Mouse (Mus musculus): Measurements from ENCODE around the gene Exoc3l4. TPM values are rescaled to one million over a fixed set of nuclear protein-coding genes. Genes with fewer than 3 reads are reported as not detected.

Exoc3l4 gene
- polyA plus RNA-seq, 1 experiment from 2014 or later = 2.0 TPM

- Histone ChIP-seq H3K4me1 (no peaks in the 10 kb centered on the region), H3K27me3 (no peaks in the 10 kb centered on the region), H3K4me2 (replicated peaks) (no peak overlapping the region), H3K9me3 (no peaks in the 10 kb centered on the region), H3K9ac (replicated peaks) (no peak overlapping the region), H3K4me3 (no peak overlapping the region), H3K27ac (replicated peaks) (no peak overlapping the region), H3K36me3 (no peaks in the 10 kb centered on the region)
- no peak for ATAC-seq (replicated peaks)
- WGBS = 89% methylated on average over 13 of the region's 13 CpGs
These were observed 30.8 kb upstream of the Exoc3l4 start for GRCm38 (mm10) chr12:111385883-111386641.

DNA sequence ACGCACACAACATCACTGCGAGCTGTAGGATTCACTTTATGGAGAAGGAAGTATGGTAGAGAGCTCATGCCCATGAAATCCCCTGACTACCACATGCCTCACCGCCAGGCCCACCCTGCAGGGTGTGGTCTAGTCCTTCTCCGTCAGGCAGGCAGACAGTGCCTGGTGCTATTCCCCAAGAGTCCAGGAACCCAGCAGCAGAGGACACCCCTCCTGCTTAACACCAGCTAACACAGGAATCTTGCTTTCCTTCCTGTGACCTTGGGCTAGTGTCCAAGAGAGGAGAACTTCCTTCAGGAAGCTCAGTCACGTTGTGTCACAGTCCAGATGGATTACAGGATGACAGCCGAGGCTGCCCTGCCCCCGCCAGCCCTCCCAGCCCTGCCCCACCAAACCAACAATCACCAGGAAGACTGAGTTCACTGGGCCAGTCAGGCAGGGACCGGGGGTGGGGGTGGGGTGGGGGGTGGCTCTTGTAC lies 30.1 kb upstream of the Exoc3l4 start:
- no peaks in the 10 kb centered on the region for H3K27me3 ChIP-seq
- H3K27ac ChIP-seq (replicated peaks) = no peak overlapping the region
- no peaks in the 10 kb centered on the region for H3K9me3 ChIP-seq
- no peak overlapping the region for H3K4me3 ChIP-seq
- no peak for ATAC-seq (replicated peaks)
- no peaks in the 10 kb centered on the region for H3K4me1 ChIP-seq
- WGBS = 72% methylated on average over 8 of the region's 8 CpGs
- H3K36me3 ChIP-seq = no peaks in the 10 kb centered on the region
- H3K4me2 ChIP-seq (replicated peaks) = no peak overlapping the region
- H3K9ac ChIP-seq (replicated peaks) = no peak overlapping the region

- no peaks in the 10 kb centered on the region for H3K4me1 ChIP-seq
- WGBS = 88% methylated on average over 4 of the region's 4 CpGs
- no peak overlapping the region for H3K9ac ChIP-seq (replicated peaks)
- no peaks in the 10 kb centered on the region for H3K27me3 ChIP-seq
- no peak overlapping the region for H3K4me2 ChIP-seq (replicated peaks)
- ATAC-seq (replicated peaks) = no peak
- no peaks in the 10 kb centered on the region for H3K36me3 ChIP-seq
- no peak overlapping the region for H3K4me3 ChIP-seq
- no peaks in the 10 kb centered on the region for H3K9me3 ChIP-seq
- H3K27ac ChIP-seq (replicated peaks) = no peak overlapping the region
These were observed 29.7 kb upstream of the Exoc3l4 start for GRCm38 (mm10) chr12:111387146-111387545.

DNA sequence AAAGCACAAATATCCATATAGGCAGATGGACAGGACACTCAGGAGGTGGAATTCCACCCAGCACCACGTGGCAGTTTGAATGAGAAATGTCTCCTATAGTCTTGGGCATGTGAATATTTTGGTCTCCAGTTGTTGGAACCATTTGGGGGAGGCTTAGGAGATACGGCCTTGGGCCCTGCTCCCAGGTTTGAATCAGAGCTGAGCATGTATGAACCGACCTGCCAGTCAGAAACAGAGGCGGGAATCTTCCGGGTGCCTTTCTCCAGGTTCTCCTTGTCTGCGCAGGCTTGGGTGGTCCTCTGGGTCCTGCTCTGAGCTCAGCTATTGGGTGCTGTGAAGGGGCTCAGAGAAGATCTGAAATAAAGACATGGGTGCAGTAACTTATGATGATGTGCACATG lies 22.8 kb upstream of the Exoc3l4 start:
- ATAC-seq (replicated peaks) = no peak
- Histone ChIP-seq H3K9ac (replicated peaks) (no peak overlapping the region), H3K27me3 (no peaks in the 10 kb centered on the region), H3K4me1 (no peaks in the 10 kb centered on the region), H3K4me3 (no peak overlapping the region), H3K27ac (replicated peaks) (no peak overlapping the region), H3K9me3 (no peaks in the 10 kb centered on the region), H3K36me3 (no peaks in the 10 kb centered on the region), H3K4me2 (replicated peaks) (no peak overlapping the region)
- 86% methylated on average over 6 of the region's 6 CpGs for WGBS

- Histone ChIP-seq H3K4me3 (no peak overlapping the region), H3K9me3 (no peaks in the 10 kb centered on the region), H3K27ac (replicated peaks) (no peak overlapping the region), H3K9ac (replicated peaks) (no peak overlapping the region), H3K4me1 (peaks cover 2% of the 10 kb centered on the region; the same call in 1 of the 2 replicates), H3K4me2 (replicated peaks) (no peak overlapping the region), H3K36me3 (no peaks in the 10 kb centered on the region), H3K27me3 (no peaks in the 10 kb centered on the region)
- no peak for ATAC-seq (replicated peaks)
- 68% methylated on average over 5 of the region's 5 CpGs for WGBS
These were observed 19.8 kb upstream of the Exoc3l4 start for GRCm38 (mm10) chr12:111396997-111397396.

- WGBS = 27% methylated on average over 15 of the region's 15 CpGs
- Histone ChIP-seq H3K9me3 (no peaks in the 10 kb centered on the region), H3K4me3 (no peak overlapping the region), H3K9ac (replicated peaks) (no peak overlapping the region), H3K27ac (replicated peaks) (no peak overlapping the region), H3K4me2 (replicated peaks) (no peak overlapping the region), H3K27me3 (0 out of 2 replicates have a peak, but pooled peaks cover 6% of the 10 kb centered on the region), H3K4me1 (peaks cover 3% of the 10 kb centered on the region), H3K36me3 (no peaks in the 10 kb centered on the region)
- peak; percentile 69; the same call in 1 of the 2 replicates for ATAC-seq (replicated peaks)
These were observed 15.2 kb upstream of the Exoc3l4 start for GRCm38 (mm10) chr12:111401454-111402184.

- ATAC-seq (replicated peaks) = no peak
- Histone ChIP-seq H3K9me3 (no peaks in the 10 kb centered on the region), H3K4me2 (replicated peaks) (no peak overlapping the region), H3K4me3 (no peak overlapping the region), H3K27me3 (peaks cover 10% of the 10 kb centered on the region), H3K4me1 (peaks cover 15% of the 10 kb centered on the region), H3K27ac (replicated peaks) (no peak overlapping the region), H3K9ac (replicated peaks) (no peak overlapping the region), H3K36me3 (no peaks in the 10 kb centered on the region)
- WGBS = 70% methylated on average over 10 of the region's 10 CpGs
These were observed 11.9 kb upstream of the Exoc3l4 start for GRCm38 (mm10) chr12:111404880-111405279.

DNA sequence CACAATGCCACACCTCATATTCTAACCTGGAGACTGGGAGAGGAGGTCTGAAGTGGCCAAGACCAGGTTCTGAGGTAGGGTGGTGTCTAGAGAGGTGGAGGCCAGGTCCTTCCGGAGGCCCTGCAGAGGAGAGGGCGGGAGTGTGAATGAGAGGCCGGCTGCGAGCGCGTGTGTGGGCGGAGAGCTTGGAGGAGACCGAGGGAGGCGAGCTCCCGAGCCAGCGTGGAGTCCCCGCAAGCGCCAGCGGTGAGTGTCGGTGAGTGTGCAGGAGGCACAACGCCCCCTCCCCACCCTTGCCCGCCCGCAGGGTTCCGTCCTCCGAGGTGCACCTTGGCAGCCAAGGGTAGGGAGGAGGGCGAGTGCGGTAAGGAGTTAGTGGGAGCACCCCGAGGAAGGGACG lies 10.2 kb upstream of the Exoc3l4 start, which contains the start of gene Lbhd2:
Gene Lbhd2, plus strand, starts transcription at position 188 of the 400 bp plus-strand sequence.
- Histone ChIP-seq H3K4me1 (peaks cover 19% of the 10 kb centered on the region), H3K27ac (replicated peaks) (no peak within 1 kb of the TSS), H3K4me2 (replicated peaks) (peak within 1 kb of the TSS; percentile 31), H3K36me3 (no peaks in the 10 kb centered on the region), H3K4me3 (no peak within 1 kb of the TSS), H3K9ac (replicated peaks) (no peak within 1 kb of the TSS), H3K27me3 (peaks cover 10% of the 10 kb centered on the region), H3K9me3 (no peaks in the 10 kb centered on the region)
- ATAC-seq (replicated peaks) = no peak
- 2% methylated on average over 24 of the region's 24 CpGs for WGBS

DNA sequence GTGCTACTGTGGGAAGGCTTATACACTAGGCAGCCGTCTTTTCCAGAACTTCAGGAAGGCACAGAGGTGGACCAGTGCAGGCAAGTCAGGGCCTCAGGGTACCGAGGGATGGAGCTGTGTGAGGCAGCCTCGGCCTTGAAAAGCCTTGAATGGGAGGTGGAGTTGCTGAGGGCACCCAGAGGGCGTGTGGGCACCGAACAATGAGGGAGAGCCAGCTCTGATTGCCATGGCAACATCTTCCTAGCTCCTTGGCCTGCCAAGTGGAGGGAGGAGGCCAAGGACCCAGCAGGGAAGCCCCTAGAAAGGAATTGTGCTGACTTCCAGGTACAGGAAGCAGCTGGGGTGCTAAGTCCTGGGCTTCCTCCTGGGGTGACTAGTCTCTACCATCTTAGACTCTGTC lies 7.2 kb upstream of the Exoc3l4 start:
- no peak overlapping the region for H3K9ac ChIP-seq (replicated peaks)
- H3K27ac ChIP-seq (replicated peaks) = 0 out of 2 replicates have a peak overlapping the region, but pooled peaks have one; percentile 26
- peaks cover 10% of the 10 kb centered on the region for H3K27me3 ChIP-seq
- no peaks in the 10 kb centered on the region for H3K9me3 ChIP-seq
- 3% methylated on average over 5 of the region's 5 CpGs for WGBS
- H3K4me1 ChIP-seq = peaks cover 35% of the 10 kb centered on the region
- no peak overlapping the region for H3K4me3 ChIP-seq
- no peak overlapping the region for H3K4me2 ChIP-seq (replicated peaks)
- peak; percentile 53 for ATAC-seq (replicated peaks)
- H3K36me3 ChIP-seq = no peaks in the 10 kb centered on the region

DNA sequence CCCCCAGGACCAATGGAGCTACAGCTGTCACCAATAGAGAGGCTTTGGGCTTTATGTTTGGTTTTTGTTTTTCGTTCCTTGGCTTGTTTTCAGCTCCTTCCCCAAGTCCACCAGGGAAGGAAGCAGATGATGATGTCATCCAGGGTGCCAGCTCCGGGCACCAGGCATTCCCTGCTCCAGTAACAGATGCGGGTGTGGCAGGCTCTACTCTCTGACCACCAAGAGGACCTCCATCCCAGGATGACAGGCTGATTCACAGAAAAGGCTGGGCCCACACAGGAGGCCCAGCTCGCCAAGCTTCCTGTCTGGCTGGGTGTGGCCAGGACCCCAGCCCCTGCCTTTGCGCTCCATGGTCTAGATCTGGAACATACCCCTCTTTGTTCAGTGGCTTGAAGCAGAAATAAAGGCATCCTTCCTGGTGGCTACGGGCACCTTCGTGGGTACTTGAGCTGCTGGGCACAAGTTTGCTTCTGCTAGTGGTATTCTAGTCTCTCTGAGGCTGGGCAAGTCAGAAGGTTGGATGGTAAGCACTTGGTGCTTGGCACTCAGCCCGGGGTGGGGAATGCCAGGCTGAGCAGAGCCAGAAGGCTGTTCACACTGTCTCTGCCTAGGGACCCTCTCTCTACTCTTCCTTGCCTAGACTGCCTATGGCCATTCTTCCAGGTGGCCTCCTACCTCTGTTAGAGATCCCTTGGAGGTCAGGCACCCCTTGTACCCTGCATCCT lies 5.0 kb upstream of the Exoc3l4 start:
- H3K9ac ChIP-seq (replicated peaks) = no peak overlapping the region
- 72% methylated on average over 8 of the region's 8 CpGs for WGBS
- peaks cover 35% of the 10 kb centered on the region for H3K4me1 ChIP-seq
- H3K4me3 ChIP-seq = no peak overlapping the region
- no peaks in the 10 kb centered on the region for H3K36me3 ChIP-seq
- peaks cover 2% of the 10 kb centered on the region for H3K27me3 ChIP-seq
- no peak overlapping the region for H3K4me2 ChIP-seq (replicated peaks)
- ATAC-seq (replicated peaks) = no peak
- no peak overlapping the region for H3K27ac ChIP-seq (replicated peaks)
- H3K9me3 ChIP-seq = no peaks in the 10 kb centered on the region

- no peak; the same call in none of the 2 replicates for ATAC-seq (replicated peaks)
- H3K27ac ChIP-seq (replicated peaks) = no peak overlapping the region
These were observed 4.1 kb upstream of the Exoc3l4 start for GRCm38 (mm10) chr12:111412581-111413284.

More at GRCm38 (mm10) chr12:111412581-111413284, 4.1 kb upstream of the Exoc3l4 start:
- H3K27me3 ChIP-seq = no peaks in the 10 kb centered on the region; the same call in 1 of the 2 replicates
- no peaks in the 10 kb centered on the region for H3K36me3 ChIP-seq
- H3K4me1 ChIP-seq = peaks cover 38% of the 10 kb centered on the region
- H3K9ac ChIP-seq (replicated peaks) = peak overlapping the region; percentile 31
- H3K9me3 ChIP-seq = no peaks in the 10 kb centered on the region
- H3K4me3 ChIP-seq = peak overlapping the region; percentile 35
- peak overlapping the region; percentile 45 for H3K4me2 ChIP-seq (replicated peaks)
- 25% methylated on average over 12 of the region's 12 CpGs for WGBS
